Mouse (Mus musculus) bone marrow, adult 2 months (tissue): ENCODE measurements around the gene Pfpl. TPM values are rescaled to one million over a fixed set of nuclear protein-coding genes. Genes with fewer than 3 reads are reported as not detected.

Experiments
- H3K27ac ChIP-seq: fragments of 200-500 bp; 2 replicates; pipeline ENCODE4 v1.5.1; 2012; ENCODE audit warnings: low read depth, mild to moderate bottlenecking, control low read depth, inconsistent platforms, low read length; ENCODE audit not compliant: control insufficient read depth, poor library complexity, insufficient read depth
- H3K4me1 ChIP-seq: fragments of 200-500 bp; 2 replicates; pipeline ENCODE4 v1.6.1; 2011; ENCODE audit warnings: low read length; ENCODE audit not compliant: control insufficient read depth, insufficient read depth
- H3K4me3 ChIP-seq: fragments of 200-500 bp; replicated peaks from 2 replicates; pipeline ENCODE3; 2011; ENCODE audit warnings: mild to moderate bottlenecking, low read depth, low read length, control low read depth; ENCODE audit not compliant: control insufficient read depth
- CTCF ChIP-seq: fragments of 200-500 bp; IDR thresholded peaks from 2 replicates; pipeline ENCODE4 v1.5.1; 2011; ENCODE audit warnings: low read length, control low read depth; ENCODE audit not compliant: control insufficient read depth, insufficient read depth
- POLR2A ChIP-seq: fragments of 200-500 bp; IDR thresholded peaks from 2 replicates; pipeline ENCODE4 v1.6.1; 2011; ENCODE audit warnings: low read depth, mild to moderate bottlenecking, control low read depth, low read length, borderline replicate concordance; ENCODE audit not compliant: control insufficient read depth
- WGBS: fragments of 180-500 bp; shearing (Covaris S2); methylation state at CpG from one replicate; pipeline ENCODE4 v1.1.7; 2018; 5-methylcytosine and 5-hydroxymethylcytosine counted together
- polyA plus RNA-seq: library from polyadenylated mRNA; stranded (reverse); fragments of >200 nt; gene quantifications from 2 replicates; pipeline ENCODE4 v1.2.4, GENCODE M21; 2011; ENCODE audit warnings: low replicate concordance; ENCODE audit not compliant: missing spikeins, insufficient read depth, insufficient read length

Gene Pfpl
- polyA plus RNA-seq, 1 experiment, result not detected

DNA sequence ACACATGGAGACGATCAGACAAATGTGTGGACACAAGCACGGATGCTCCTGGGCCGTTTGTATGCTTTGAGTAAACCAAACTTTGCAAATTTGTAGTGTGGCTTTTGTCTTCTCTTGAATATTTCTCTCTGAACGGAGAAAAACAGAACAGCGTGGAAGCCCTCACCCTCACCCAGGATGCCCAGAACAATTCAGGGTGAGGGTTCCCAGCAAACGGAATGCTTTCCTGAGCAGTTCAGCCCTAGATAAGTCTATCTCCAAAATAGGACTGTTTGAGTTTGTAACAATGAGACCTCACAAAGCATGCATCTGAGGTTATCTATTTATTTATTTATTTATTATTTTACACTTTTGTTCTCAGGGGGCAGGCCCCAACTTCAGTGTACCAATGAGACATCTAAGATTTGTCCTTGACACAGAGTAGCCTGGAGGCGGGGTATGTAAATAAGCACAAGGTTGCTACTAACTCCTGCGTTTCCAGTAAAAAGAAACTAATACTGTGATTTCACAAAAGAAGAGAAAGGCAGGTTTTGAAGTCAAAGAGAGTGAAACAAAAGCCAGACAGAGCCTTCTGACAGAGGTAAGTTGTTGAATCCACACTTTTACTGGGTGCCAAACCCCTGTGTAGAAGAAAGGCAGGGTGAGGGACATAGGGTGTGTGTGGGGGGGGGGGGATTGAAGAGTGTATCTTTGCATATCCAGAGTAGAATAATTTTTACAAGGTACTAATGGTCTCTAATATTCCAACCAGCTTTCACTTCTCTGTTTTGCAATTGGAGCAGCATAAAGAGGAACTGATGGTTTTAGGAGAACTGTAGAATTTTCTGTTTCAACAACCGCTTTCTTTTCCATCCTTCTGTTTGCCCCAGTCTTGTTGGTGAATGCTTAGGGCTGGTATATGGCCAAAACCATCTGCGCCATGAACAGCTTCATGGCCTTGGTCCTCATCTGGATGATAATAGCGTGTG is 32.9 kb downstream of the Pfpl start, which contains the start of gene Mpeg1:
TSS of gene Mpeg1 (plus strand) at position 498 of the 968 bp plus-strand sequence.
- peaks cover 7% of the 10 kb centered on the region; the same call in 1 of the 2 replicates for H3K4me1 ChIP-seq
- H3K4me3 ChIP-seq, result peak within 1 kb of the TSS; percentile 71
- TF ChIP-seq POLR2A, result no peak
- TF ChIP-seq CTCF, result no peak
- WGBS, result 53% methylated on average over 11 of the region's 11 CpGs
- peak within 1 kb of the TSS; percentile 84 for H3K27ac ChIP-seq

DNA sequence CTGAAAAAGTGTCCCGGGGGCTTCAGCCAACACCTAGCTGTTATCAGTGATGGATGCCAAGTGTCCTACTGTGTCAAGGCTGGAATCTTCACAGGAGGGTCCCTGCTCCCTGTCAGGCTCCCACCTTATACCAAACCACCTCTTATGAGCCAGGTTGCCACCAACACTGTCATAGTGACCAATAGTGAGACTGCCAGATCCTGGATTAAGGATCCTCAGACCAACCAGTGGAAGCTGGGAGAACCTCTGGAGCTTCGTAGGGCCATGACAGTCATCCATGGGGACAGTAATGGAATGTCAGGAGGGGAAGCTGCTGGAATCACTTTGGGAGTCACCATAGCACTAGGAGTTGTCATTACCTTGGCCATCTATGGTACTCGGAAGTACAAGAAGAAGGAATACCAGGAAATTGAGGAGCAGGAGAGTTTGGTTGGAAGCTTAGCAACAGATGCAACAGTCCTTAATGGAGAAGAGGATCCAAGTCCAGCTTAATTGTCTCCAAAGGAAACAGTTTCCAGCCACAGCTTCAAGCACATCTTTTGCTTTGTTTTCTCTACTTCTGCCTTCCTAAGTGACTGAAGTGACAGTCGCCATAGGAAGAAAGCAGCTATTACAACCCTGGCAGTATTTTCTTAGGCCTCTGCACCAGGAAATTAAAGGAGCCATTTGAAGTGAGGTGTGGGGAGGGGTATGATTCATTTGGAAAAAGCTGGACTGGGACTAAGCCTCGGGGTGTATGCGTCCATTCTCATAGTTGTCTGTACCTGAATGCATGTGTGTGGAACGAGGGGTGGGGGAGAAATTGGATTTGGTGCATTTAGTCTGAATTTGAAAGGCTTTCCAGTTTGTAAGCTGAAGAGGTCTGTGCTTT is 35.4 kb downstream of the Pfpl start:
- Histone ChIP-seq H3K27ac (peak overlapping the region; percentile 87), H3K4me3 (peak overlapping the region; percentile 64), H3K4me1 (peaks cover 8% of the 10 kb centered on the region; the same call in 1 of the 2 replicates)
- WGBS, result 56% methylated on average over 7 of the region's 7 CpGs
- TF ChIP-seq POLR2A (no peak), CTCF (no peak)

DNA sequence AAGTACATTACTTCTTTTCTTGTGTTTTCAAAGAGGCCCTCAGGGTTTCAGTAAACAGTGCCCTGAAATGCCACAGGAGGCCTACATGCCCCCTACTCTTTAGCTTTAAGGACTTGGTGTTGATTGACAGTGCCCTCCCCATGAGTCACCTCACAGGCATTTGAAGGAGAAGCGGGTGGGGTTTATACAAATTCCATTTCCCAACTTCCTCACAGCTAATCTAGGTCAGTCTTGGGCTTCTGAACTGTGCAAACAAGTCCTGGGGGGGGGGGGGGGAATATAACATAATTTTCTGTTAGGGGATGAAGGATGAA is 36.0 kb downstream of the Pfpl start:
- Histone ChIP-seq H3K27ac (peak overlapping the region; percentile 87; the same call in 1 of the 2 replicates), H3K4me1 (peaks cover 7% of the 10 kb centered on the region; the same call in 1 of the 2 replicates), H3K4me3 (peak overlapping the region; percentile 64)
- TF ChIP-seq CTCF, result no peak
- no peak for TF ChIP-seq POLR2A
- WGBS, result 8% methylated on average over 1 of the region's 1 CpGs

DNA sequence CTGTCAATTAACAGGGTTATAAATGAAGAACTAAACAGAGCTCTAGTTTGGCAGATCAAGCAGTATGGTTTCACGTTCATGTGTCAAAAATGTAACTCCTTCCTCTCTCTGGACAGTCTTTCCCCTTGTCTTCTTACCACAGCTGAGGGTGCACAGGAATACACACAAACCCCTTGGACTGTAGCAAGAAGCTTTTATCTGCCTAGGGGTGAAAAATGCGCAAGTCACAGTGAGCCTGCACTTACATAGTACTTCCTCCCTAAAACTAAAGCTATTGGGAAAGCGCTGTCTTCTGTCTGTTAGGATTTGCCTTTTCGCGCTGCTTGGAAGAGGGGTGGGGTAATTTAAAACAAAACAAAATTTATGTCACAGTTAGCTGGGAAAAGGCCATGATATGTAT is 36.4 kb downstream of the Pfpl start:
- peaks cover 7% of the 10 kb centered on the region; the same call in 1 of the 2 replicates for H3K4me1 ChIP-seq
- peak overlapping the region; percentile 56 for H3K4me3 ChIP-seq
- peak overlapping the region; percentile 61; the same call in 1 of the 2 replicates for H3K27ac ChIP-seq
- WGBS, result 18% methylated on average over 5 of the region's 5 CpGs
- TF ChIP-seq POLR2A (no peak), CTCF (no peak)

DNA sequence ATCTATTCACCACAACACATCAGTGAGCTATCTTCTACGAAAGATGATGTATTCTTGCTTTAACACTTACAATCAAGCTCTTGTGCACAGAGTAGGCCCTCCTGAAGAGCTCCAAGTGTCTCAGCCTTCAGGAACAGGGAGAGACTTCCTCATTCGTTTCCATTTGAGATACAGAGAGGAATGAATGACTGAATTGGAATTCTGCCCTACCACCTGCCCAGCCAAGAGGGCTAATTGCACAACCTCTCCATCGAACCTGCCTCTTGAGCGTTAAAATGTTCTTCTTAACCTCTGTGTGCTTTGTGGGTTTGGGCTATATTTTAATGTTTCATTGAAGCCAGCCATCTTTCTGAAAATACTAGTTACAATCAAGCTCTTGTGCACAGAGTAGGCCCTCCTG is 37.0 kb downstream of the Pfpl start:
- Histone ChIP-seq H3K4me3 (peak overlapping the region; percentile 51), H3K27ac (no peak overlapping the region; the same call in 1 of the 2 replicates), H3K4me1 (peaks cover 7% of the 10 kb centered on the region; the same call in 1 of the 2 replicates)
- TF ChIP-seq POLR2A, result no peak
- TF ChIP-seq CTCF, result no peak
- 21% methylated on average over 4 of the region's 4 CpGs for WGBS

DNA sequence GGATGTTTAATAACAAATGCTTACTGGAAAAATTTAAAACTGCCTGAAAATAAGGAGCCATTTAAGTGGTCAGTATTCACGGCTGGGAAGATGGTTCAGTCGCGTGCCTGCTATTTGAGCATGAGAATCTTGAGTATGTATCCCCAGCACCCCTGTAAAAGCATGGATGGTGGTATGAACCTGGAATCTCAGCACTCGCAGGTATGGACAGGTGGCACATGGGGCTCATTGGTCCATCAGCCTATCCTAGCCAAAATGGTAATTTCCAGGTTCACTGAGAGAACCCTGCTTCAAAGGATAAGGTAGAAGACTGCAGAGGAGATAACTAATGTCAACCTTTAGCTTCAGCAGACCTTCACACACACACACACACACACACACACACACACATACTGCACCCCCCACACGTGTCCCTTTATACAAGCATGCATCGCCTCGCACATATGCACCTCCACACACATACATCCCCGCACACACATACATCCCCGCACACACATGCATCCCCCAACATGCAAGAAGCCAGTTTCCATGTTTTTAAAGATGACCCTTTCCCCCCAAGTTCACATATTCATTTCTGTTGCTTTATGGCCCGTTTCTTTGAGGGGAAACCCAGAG is 37.9 kb downstream of the Pfpl start:
- Histone ChIP-seq H3K4me1 (peaks cover 7% of the 10 kb centered on the region; the same call in 1 of the 2 replicates), H3K27ac (peak overlapping the region; percentile 29; the same call in 1 of the 2 replicates), H3K4me3 (peak overlapping the region; percentile 46)
- 78% methylated on average over 10 of the region's 10 CpGs for WGBS
- TF ChIP-seq POLR2A (no peak), CTCF (no peak)

DNA sequence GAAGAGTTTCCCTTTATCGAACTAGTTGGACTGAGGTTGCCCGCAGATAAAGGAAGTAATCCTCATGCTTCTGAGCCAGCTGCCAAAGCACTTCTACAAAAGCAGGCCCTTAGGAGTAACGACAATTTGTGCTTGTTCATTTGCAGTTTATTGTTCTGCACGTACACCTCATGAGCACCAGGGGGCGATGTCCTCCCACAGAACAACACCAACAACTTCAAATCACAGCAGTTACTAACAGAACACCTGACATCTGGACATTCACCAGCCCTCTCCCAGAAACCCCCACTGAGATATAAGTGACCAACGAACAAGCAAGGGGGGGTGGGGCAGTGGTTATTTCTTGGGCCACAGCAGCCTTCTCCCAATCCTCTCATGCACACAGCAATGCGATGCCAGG is 38.5 kb downstream of the Pfpl start:
- no peak for TF ChIP-seq POLR2A
- TF ChIP-seq CTCF, result peak; percentile 87
- Histone ChIP-seq H3K4me3 (no peak overlapping the region), H3K4me1 (peaks cover 5% of the 10 kb centered on the region; the same call in 1 of the 2 replicates), H3K27ac (0 out of 2 replicates have a peak overlapping the region, but pooled peaks have one; percentile 14)
- WGBS, result 13% methylated on average over 7 of the region's 7 CpGs

DNA sequence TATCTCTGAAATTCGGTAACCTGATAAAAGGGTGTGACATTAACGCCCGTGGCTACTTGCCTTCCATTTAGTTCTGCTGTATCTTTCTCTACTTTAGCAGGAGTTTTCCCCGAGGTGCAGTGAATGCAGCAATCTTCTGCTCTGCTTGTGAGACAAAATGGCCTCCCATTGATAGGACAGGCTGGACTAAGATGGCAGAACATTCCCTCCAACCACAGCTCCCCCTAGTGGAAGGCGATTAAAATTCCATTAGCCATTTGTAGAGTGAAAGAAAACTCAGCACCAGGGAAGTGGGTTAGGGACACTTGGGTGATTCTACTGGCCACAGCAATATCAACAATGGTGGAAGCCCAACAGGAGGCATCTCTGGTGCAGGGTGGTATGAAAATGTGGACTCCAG is 39.7 kb downstream of the Pfpl start:
- Histone ChIP-seq H3K27ac (no peak overlapping the region), H3K4me1 (peaks cover 4% of the 10 kb centered on the region; the same call in 1 of the 2 replicates), H3K4me3 (no peak overlapping the region)
- TF ChIP-seq CTCF (peak; percentile 48), POLR2A (no peak)
- WGBS, result 76% methylated on average over 5 of the region's 5 CpGs
